Mouse (Mus musculus) liver, embryonic 11.5 days (tissue): ENCODE data around the gene Aamp. TPM values are rescaled to one million over a fixed set of nuclear protein-coding genes. Genes with fewer than 3 reads are reported as not detected.

Source experiments
- ATAC-seq: fragments of 200-750 bp; cut with Nextera tagmentation; replicated peaks from 2 replicates; pipeline ENCODE4 v1.8.0; 2017; ENCODE audit warnings: moderate number of reproducible peaks, mild to moderate bottlenecking, moderate TSS enrichment, moderate library complexity; ENCODE audit not compliant: low FRiP score
- DNase-seq: peaks from one replicate; pipeline ENCODE4 v3.0.0-alpha.2; 2017; ENCODE audit warnings: low spot score
- H3K27ac ChIP-seq: fragments of 300-500 bp; sonication (generic); 2 replicates; pipeline ENCODE4 v1.5.1; 2014; ENCODE audit warnings: mild to moderate bottlenecking, low read depth, low read length, control low read depth
- H3K27me3 ChIP-seq: fragments of 300-500 bp; sonication (generic); replicated peaks from 2 replicates; pipeline ENCODE4 v1.6.1; 2014; ENCODE audit warnings: low read length, mixed read lengths; ENCODE audit not compliant: control insufficient read depth, insufficient read depth
- H3K36me3 ChIP-seq: fragments of 300-500 bp; sonication (generic); 2 replicates; pipeline ENCODE4 v1.6.1; 2014; ENCODE audit warnings: mild to moderate bottlenecking, low read length, moderate library complexity, mixed read lengths; ENCODE audit not compliant: control insufficient read depth, insufficient read depth
- H3K4me1 ChIP-seq: fragments of 300-500 bp; sonication (generic); replicated peaks from 2 replicates; pipeline ENCODE4 v1.6.1; 2014; ENCODE audit warnings: low read length, mixed read lengths; ENCODE audit not compliant: control insufficient read depth, insufficient read depth
- H3K4me2 ChIP-seq: fragments of 300-500 bp; sonication (generic); 2 replicates; pipeline ENCODE4 v1.6.1; 2014; ENCODE audit warnings: mild to moderate bottlenecking, control low read depth, moderate library complexity
- H3K4me3 ChIP-seq: fragments of 300-500 bp; sonication (generic); 2 replicates; pipeline ENCODE4 v1.5.1; 2014; ENCODE audit warnings: low read depth, low read length, control low read depth
- H3K9ac ChIP-seq: fragments of 300-500 bp; sonication (generic); 2 replicates; pipeline ENCODE4 v1.6.1; 2014; ENCODE audit warnings: low read depth, low read length, control low read depth
- H3K9me3 ChIP-seq: fragments of 300-500 bp; sonication (generic); 2 replicates; pipeline ENCODE4 v1.6.1; 2016; ENCODE audit warnings: low read length, inconsistent platforms, mixed read lengths; ENCODE audit not compliant: control insufficient read depth
- WGBS: fragments of 180-500 bp; shearing (Covaris S2); extraction: QIAGEN DNeasy Blood & Tissue Kit; methylation state at CpG from one replicate; pipeline ENCODE4 v1.1.7; 2014; 5-methylcytosine and 5-hydroxymethylcytosine counted together
- polyA plus RNA-seq: library from polyadenylated mRNA; unstranded; fragments of >200 nt; fragmentation: Nextera tagmentation; extraction: Ambion mirVana; gene quantifications from 2 replicates; pipeline ENCODE4 v1.2.1, GENCODE M21; 2014

The Aamp gene
- polyA plus RNA-seq, 1 experiment from 2014 or later = 193 TPM

GRCm38 (mm10) chr1:74239162-74239561 is 45.4 kb downstream of the Aamp start:
- H3K4me3 ChIP-seq = peak overlapping the region; percentile 95
- no peaks in the 10 kb centered on the region for H3K9me3 ChIP-seq
- peaks cover 42% of the 10 kb centered on the region for H3K4me1 ChIP-seq
- 17% methylated on average over 7 of the region's 7 CpGs for WGBS
- ATAC-seq (peak; percentile 70), DNase-seq (no peak)
- H3K36me3 ChIP-seq = no peaks in the 10 kb centered on the region
- H3K27me3 ChIP-seq = no peaks in the 10 kb centered on the region
- H3K9ac ChIP-seq = peak overlapping the region; percentile 92; the same call in 1 of the 2 replicates
- peak overlapping the region; percentile 96 for H3K4me2 ChIP-seq
- H3K27ac ChIP-seq = peak overlapping the region; percentile 89

DNA sequence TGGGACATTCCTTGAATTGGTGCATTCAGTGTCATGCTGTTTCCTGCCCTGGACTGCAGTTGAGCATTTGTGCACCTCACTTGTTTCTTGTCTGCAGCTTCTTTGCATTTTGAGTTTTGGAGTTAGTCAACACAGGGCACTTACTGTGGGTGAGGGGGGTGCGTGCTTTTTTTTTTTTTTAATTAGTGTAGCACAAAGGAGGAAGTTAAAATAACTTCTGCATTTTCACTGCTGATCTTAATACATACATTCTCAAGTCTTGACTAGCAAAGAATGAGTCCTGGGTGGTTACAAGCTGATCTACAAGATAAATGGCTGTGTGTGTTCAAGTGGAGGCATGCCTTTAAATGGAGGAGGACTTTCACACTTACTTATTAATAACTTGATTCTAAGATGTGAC is 46.4 kb downstream of the Aamp start:
- no peaks in the 10 kb centered on the region for H3K27me3 ChIP-seq
- 36% methylated on average over 1 of the region's 1 CpGs for WGBS
- H3K27ac ChIP-seq = peak overlapping the region; percentile 89
- H3K4me1 ChIP-seq = peaks cover 38% of the 10 kb centered on the region
- DNase-seq = no peak
- ATAC-seq = no peak
- peak overlapping the region; percentile 95 for H3K4me3 ChIP-seq
- no peaks in the 10 kb centered on the region for H3K36me3 ChIP-seq
- peak overlapping the region; percentile 92 for H3K9ac ChIP-seq
- no peaks in the 10 kb centered on the region for H3K9me3 ChIP-seq
- H3K4me2 ChIP-seq = peak overlapping the region; percentile 96

DNA sequence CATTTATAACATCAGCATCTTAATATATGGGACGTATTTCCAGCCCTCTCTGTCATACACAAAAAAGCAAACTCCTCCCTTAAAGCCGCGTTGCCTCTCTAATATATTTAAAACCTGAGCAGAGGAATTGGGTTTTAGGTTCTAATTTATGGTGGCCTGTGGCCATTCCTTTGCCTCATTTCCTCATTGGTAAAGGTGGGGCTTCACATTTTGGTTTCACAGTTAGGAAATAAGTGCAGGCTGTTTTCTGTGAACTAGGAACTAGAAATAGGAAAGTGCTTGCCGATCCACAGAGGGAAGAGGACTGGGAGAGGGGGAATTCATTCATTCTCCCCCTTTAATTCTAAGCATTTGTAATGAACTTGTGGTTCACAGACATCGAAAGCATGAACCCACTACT is 46.9 kb downstream of the Aamp start:
- H3K36me3 ChIP-seq = no peaks in the 10 kb centered on the region
- peak overlapping the region; percentile 95 for H3K4me3 ChIP-seq
- H3K4me1 ChIP-seq = peaks cover 38% of the 10 kb centered on the region
- H3K4me2 ChIP-seq = peak overlapping the region; percentile 96
- peak overlapping the region; percentile 89 for H3K27ac ChIP-seq
- H3K27me3 ChIP-seq = no peaks in the 10 kb centered on the region
- no peak for DNase-seq
- ATAC-seq = no peak
- 18% methylated on average over 5 of the region's 5 CpGs for WGBS
- H3K9me3 ChIP-seq = no peaks in the 10 kb centered on the region
- peak overlapping the region; percentile 92 for H3K9ac ChIP-seq

DNA sequence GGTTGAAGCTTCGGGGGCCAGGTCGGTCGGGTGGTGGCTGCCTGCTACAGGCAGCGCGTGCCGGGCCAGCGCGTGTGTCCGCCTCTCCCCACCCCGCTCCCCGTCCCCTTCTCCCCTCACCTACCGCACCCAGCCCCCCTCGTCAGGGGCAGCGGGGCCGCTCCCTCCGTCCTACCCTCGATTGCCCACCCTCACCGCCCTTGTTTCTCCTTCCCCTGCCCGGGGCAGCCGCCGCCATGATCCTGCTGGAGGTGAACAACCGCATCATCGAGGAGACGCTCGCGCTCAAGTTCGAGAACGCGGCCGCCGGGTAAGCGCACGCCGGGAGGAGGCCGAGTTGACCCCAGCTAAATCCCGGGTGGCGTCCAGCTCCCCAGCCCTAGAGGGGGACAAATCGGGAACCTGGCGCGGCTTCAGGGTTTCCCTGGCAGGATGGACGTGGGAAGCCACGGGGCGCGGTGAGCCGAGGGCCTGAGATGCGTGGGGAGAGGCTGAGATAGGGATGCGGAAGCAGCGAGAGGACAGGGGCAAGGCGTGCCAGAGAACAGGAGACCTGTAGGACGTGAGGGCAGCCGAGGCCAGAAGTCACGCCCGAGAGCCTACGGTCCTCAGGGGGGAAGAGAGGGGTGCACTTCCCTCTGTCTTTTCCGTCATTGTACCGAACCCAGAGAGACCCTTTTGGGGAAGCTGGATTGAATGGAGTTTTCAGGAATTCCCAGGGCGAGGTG is 47.8 kb downstream of the Aamp start:
- peak; percentile 53 for ATAC-seq
- Histone ChIP-seq H3K4me2 (peak overlapping the region; percentile 96), H3K27ac (peak overlapping the region; percentile 89), H3K27me3 (no peaks in the 10 kb centered on the region), H3K9me3 (no peaks in the 10 kb centered on the region), H3K9ac (peak overlapping the region; percentile 92), H3K36me3 (no peaks in the 10 kb centered on the region), H3K4me3 (peak overlapping the region; percentile 95), H3K4me1 (peaks cover 39% of the 10 kb centered on the region)
- peak; percentile 69 for DNase-seq
- WGBS = under 1% methylated on average over 44 of the region's 57 CpGs

GRCm38 (mm10) chr1:74235938-74236589 is 48.5 kb downstream of the Aamp start, which contains the start of gene Arpc2:
Gene Arpc2 (plus strand): TSS chr1:74236084.
- Histone ChIP-seq H3K36me3 (no peaks in the 10 kb centered on the region), H3K9me3 (no peaks in the 10 kb centered on the region), H3K4me2 (peak within 1 kb of the TSS; percentile 96), H3K9ac (peak within 1 kb of the TSS; percentile 92), H3K27me3 (no peaks in the 10 kb centered on the region), H3K4me3 (peak within 1 kb of the TSS; percentile 95), H3K4me1 (peaks cover 42% of the 10 kb centered on the region), H3K27ac (peak within 1 kb of the TSS; percentile 89)
- DNase-seq = peak; percentile 99
- ATAC-seq = peak; percentile 84
- 3% methylated on average over 54 of the region's 55 CpGs for whole genome bisulfite sequencing

GRCm38 (mm10) chr1:74230992-74231391 is 53.5 kb downstream of the Aamp start:
- H3K36me3 ChIP-seq = no peaks in the 10 kb centered on the region
- H3K4me3 ChIP-seq = no peak overlapping the region
- H3K27ac ChIP-seq = no peak overlapping the region
- H3K27me3 ChIP-seq = no peaks in the 10 kb centered on the region
- no peak for DNase-seq
- ATAC-seq = peak; percentile 77
- H3K4me1 ChIP-seq = peaks cover 7% of the 10 kb centered on the region
- 50% methylated on average over 1 of the region's 1 CpGs for WGBS
- no peaks in the 10 kb centered on the region for H3K9me3 ChIP-seq
- H3K4me2 ChIP-seq = no peak overlapping the region
- H3K9ac ChIP-seq = no peak overlapping the region

DNA sequence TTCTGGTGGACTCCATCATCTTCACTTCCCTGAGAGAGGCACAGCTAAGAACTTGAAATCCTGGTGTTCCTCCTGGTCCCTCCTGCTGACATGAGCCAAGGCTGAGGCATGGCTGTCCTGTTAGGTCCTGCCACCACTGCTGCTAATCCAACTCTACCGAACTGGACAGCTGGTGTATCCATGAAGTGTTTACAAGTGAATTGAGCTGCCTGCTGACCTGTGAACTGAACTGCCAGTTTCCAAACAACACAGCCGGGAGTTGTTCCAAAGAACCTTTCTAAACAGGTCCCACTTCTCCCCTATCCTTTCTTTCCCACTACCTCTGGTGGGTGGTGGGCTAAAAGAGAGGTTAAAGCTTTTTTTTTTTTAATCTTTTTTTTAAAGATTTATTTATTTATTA is 54.6 kb downstream of the Aamp start:
- no peaks in the 10 kb centered on the region for H3K9me3 ChIP-seq
- no peaks in the 10 kb centered on the region for H3K36me3 ChIP-seq
- H3K27me3 ChIP-seq = no peaks in the 10 kb centered on the region
- H3K4me3 ChIP-seq = no peak overlapping the region
- DNase-seq (no peak), ATAC-seq (no peak)
- no peak overlapping the region for H3K9ac ChIP-seq
- WGBS = 63% methylated on average over 2 of the region's 2 CpGs
- H3K4me1 ChIP-seq = peaks cover 7% of the 10 kb centered on the region
- H3K4me2 ChIP-seq = no peak overlapping the region
- H3K27ac ChIP-seq = no peak overlapping the region
